Mouse (Mus musculus) left cerebral cortex, postnatal 10 days (tissue): ENCODE measurements around the gene Gm9736. TPM values are rescaled to one million over a fixed set of nuclear protein-coding genes. Genes with fewer than 3 reads are reported as not detected.
"Not testable (repeated sequence)": the region's sequence is repeated elsewhere in the genome, so short reads cannot be mapped to it uniquely, and the experiment has no call there.

Experiments used
- DNase-seq, 2 experiments: peaks; one replicate each; pipeline ENCODE4 v3.0.0; 2021 to 2022; ENCODE audit warnings: low spot score in 2 of 2, mixed read lengths in 1 of 2; ENCODE audit errors: extremely low spot score in 1 of 2
- intact Hi-C: fragments of 180-260 bp; cut with DNase I; formaldehyde crosslinking; loops from one replicate; pipeline ENCODE4 v1.15.1; 2025
- total RNA-seq, 2 experiments: library from RNA; stranded (reverse); gene quantifications; 2 replicates each; pipeline ENCODE4 v1.2.3; 2021

Gene Gm9736
- total RNA-seq, 2 experiments from 2014 or later: not detected

DNA sequence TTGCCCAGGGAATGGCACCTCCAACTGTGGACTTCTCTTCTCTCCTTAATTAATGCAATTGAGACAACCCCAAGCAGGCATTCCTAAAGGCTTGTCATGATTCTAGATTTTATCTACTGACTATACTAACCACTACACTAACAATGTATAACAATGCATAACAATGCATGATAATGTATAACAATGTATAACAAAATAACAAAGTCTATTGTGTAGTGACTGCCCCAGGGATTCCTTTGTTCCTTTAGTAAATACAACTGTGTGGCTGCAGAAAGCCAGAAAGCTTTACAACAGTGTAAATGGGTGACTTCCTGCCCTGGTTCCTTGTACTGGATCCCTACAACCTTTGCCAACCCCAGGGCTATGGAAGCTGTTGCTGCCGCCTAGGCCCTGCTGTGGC is 15.2 kb downstream of the Gm9736 start:
- DNase-seq: no peak
- intact Hi-C loops: no loop called here

DNA sequence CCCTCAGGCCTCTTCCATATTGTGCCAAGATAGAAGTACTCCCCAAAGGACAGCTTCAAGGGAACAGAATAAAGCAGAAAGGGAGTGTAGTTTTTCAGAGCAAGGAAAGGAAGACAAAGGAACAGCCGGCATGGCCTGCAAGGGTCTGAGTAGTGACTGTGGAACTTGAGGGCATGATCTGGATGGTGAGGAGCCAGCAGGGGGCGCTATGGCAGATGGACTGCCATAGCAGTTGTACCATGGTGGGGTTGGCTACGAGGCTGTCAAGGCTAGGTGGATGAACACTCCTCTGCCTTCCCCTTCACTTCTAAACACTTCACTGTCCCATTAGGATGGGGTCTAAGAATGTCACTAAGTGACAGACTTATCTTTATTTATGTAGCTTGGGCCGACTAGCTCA is 21.9 kb downstream of the Gm9736 start:
- intact Hi-C loops: no loop called here

DNA sequence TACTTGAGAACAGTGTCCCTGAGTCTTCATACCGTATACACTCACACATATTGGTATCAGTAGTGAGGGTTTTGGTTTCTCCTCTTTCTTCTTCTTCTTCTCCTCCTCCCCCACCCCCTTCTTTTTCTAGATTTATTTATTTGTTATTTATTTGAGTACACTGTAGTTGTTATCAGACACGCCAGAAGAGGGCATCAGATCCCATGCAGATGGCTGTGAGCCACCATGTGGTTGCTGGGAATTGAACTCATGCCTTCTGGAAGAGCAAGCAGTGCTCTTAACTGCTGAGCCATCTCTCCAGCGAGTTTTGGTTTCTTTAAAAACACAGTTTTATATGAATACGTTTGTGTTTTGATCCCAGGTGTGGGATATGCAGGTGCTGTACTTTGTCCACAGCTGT is 22.9 kb downstream of the Gm9736 start:
- no peak for DNase-seq
- intact Hi-C loops: no loop called here

More for the DNA sequence above, 21.9 kb downstream of the Gm9736 start:
- DNase-seq: no peak

DNA sequence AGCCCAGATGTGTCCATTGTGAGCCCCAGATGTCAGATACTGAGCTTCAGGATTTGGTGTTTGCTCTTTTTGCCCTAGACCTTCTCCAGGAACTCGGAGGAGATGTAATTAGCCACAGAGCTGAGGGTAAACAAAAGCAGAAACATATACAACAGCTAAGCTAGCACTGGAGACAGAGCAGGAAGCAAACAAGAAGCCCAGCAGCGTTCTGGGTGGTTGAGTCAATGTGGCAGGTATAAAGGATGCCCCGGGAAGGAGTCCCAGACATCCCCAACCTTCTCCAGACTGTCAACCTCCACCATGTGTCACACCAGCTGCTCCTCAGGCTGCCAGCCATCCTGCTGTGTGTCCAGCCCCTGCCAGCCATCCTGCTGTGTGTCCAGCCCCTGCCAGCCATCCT is 25.0 kb downstream of the Gm9736 start, which contains the start of gene Gm10100:
Gene Gm10100, plus strand, starts transcription at position 301 of the 400 bp plus-strand sequence.
- intact Hi-C loops: no loop called here
- DNase-seq: no peak

DNA sequence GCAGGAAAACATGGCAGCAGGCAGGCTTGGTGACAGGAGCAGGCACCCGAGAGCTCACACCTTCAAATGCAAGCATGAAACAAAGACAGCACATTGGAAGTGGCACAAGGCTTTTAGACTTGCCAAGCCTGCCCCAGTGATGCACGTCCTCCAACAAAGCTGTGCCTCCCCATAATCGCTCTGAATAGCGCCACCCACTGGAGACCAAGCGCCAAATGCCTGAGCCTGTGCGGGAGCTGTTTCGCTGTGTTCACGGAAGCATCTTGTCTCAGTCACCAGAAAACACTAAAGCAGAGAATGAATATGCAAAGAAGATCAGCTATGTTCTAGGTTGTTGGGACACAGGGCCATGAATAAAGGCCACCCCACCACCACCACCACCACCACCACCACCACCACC is 26.3 kb downstream of the Gm9736 start:
- DNase-seq: no peak

DNA sequence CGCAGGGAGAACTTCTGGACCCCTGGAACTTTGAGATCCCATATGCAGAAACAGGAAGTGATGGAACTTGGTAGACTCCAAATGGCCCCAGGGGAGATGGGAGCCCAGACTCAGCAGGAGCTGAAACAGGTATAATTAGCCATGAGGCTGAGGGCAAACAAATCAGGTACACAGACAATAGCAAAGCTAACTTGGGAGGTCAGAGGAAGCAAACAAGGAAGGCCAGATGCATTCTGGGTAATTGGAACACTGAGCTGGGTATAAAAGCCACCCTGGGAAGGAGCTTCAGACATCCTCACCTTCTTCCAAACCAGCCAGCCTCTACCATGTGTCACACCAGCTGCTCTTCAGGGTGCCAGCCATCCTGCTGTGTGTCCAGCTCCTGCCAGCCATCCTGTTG is 30.9 kb downstream of the Gm9736 start, which contains the start of gene Krtap12-1:
Gene Krtap12-1, plus strand, starts transcription at position 301 of the 400 bp plus-strand sequence.
- intact Hi-C loops, DNase-seq: not testable (repeated sequence)

More for the DNA sequence above, 26.3 kb downstream of the Gm9736 start:
- intact Hi-C loops: no loop called here

DNA sequence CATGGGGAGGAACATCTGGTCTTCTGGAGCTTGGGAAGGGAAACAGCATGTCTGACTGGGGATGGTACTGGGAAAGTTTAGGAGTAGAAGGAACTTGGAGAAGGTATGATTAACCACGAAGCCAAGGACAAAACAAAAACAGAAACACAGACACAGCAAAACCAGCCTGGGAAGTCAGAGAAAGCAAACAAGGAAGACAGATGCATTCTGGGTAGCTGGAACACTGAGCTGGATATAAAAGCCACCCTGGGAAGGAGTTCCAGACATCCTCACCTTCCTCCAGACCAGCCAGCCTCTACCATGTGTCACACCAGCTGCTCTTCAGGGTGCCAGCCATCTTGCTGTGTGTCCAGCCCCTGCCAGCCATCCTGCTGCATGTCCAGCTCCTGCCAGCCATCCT is 35.6 kb downstream of the Gm9736 start, which contains the start of gene Gm10142:
Gene Gm10142, plus strand, starts transcription at position 301 of the 400 bp plus-strand sequence.
- DNase-seq: no peak
- intact Hi-C loops: no loop called here

DNA sequence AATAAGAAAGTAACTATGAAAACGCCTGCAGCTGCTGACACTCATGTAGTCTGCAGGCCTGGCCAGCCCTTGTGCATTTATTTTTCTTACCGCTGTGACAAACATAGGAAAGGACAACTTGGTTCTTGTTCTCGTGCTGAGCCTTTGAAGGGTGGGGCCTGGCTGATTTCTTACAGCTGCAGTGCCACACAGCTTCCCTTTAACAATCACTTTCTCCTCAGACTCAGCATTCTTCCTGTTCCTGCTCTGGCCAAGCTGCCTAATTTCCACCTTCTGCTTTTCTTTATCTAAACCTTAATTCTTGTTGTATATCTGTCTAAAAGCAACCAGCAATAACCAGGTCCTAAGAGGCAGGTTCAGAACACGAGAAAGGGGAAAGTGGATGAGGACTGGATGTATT is 37.4 kb downstream of the Gm9736 start:
- no peak for DNase-seq
- intact Hi-C loops: no loop called here

DNA sequence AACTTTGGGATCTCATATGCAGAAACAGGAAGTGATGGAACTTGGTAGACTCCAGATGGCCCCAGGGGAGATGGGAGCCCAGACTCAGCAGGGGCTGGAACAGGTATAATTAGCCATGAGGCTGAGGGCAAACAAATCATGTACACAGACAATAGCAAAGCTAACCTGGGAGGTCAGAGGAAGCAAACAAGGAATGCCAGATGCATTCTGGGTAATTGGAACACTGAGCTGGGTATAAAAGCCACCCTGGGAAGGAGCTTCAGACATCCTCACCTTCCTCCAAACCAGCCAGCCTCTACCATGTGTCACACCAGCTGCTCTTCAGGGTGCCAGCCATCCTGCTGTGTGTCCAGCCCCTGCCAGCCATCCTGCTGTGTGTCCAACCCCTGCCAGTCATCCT is 40.0 kb downstream of the Gm9736 start, which contains the start of gene Gm10024:
Gene Gm10024, plus strand, starts transcription at position 301 of the 400 bp plus-strand sequence.
- DNase-seq, intact Hi-C loops: not testable (repeated sequence)

DNA sequence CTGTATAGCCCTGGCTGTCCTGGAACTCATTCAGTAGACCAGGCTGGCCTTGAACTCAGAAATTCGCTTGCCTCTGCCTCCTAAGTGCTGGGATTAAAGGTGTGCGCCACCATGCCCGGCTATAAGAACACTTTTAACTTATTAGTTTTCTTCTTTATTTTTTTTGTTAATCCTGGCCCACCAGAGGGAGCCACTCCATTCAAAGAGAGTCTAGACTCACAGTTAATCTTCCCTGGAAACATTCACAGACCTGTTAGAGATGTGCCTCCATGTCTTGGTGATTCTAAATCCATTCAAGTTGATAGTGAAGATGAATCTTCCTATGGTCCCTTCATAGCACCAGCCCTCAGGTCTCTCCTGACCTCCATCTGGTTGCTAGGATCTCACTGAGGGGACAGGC is 41.3 kb downstream of the Gm9736 start:
- intact Hi-C loops: no loop called here
- DNase-seq: no peak

DNA sequence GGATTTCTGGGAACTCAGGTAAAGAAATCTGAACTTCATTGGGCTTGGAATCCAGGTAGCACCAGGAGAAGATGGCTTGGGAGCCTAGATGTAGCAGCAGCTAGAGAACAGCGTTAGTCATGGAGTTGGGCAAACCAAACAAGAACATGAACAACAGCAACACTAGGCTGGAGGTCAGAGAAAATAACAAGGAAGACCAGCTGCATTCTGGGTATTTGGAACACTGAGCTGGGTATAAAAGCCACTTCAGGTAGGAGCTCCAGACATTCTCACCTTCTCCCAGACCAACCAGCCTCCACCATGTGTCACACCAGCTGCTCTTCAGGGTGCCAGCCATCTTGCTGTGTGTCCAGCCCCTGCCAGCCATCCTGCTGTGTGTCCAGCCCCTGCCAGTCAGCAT is 44.8 kb downstream of the Gm9736 start, which contains the start of gene Gm10272:
Gene Gm10272, plus strand, starts transcription at position 301 of the 400 bp plus-strand sequence.
- intact Hi-C loops: no loop called here
- no peak for DNase-seq

Other genes starting within 250 kb of the Gm9736 start
- 10 to 100 TPM; 31.2 to 32.0 TPM for gene Fam207a, start 235.6 kb downstream of the Gm9736 start, total RNA-seq
- 1 to 10 TPM; 2.0 to 2.4 TPM for gene Itgb2, start 221.1 kb downstream of the Gm9736 start, total RNA-seq
- gene Pttg1ip, start 169.6 kb downstream of the Gm9736 start, total RNA-seq: 10 to 100 TPM; 59.2 to 66.9 TPM
- 100 to 1,000 TPM; 142 to 154 TPM for gene Sumo3, start 145.3 kb downstream of the Gm9736 start, total RNA-seq
- gene Gm49325, start 145.2 kb downstream of the Gm9736 start, total RNA-seq: 10 to 100 TPM; 18.5 to 22.8 TPM
- 10 to 100 TPM; 32.6 to 39.9 TPM for gene Ube2g2, start 129.1 kb downstream of the Gm9736 start, total RNA-seq
- gene Tspear, start 64.8 kb downstream of the Gm9736 start, total RNA-seq: under 1 TPM in 1 of 2 experiments, not detected in 1; 0.18 TPM
- not detected for gene Gm19402, start 60.6 kb downstream of the Gm9736 start, total RNA-seq
- gene Gm9508, start 54.1 kb downstream of the Gm9736 start, total RNA-seq: not detected
- gene Gm10272, start 44.7 kb downstream of the Gm9736 start, total RNA-seq: not detected
- gene Gm10024, start 39.9 kb downstream of the Gm9736 start, total RNA-seq: not detected
- not detected for gene Gm10142, start 35.5 kb downstream of the Gm9736 start, total RNA-seq
- gene Krtap12-1, start 30.8 kb downstream of the Gm9736 start, total RNA-seq: not detected
- gene Gm10100, start 24.9 kb downstream of the Gm9736 start, total RNA-seq: not detected
- gene Gm18596, start 8.7 kb downstream of the Gm9736 start, total RNA-seq: not detected
- not detected for gene Gm3233, start 8.3 kb upstream of the Gm9736 start, total RNA-seq
- gene Gm3238, start 20.0 kb upstream of the Gm9736 start, total RNA-seq: not detected
- not detected for gene Gm7138, start 25.6 kb upstream of the Gm9736 start, total RNA-seq
- gene Gm3250, start 31.2 kb upstream of the Gm9736 start, total RNA-seq: not detected
- gene Gm7137, start 36.8 kb upstream of the Gm9736 start, total RNA-seq: not detected
- not detected for gene Gm9639, start 43.7 kb upstream of the Gm9736 start, total RNA-seq
- gene Gm19668, start 47.8 kb upstream of the Gm9736 start, total RNA-seq: not detected
- not detected for gene Gm9507, start 60.5 kb upstream of the Gm9736 start, total RNA-seq
- gene Gm2696, start 63.3 kb upstream of the Gm9736 start, total RNA-seq: not detected
- gene Krtap10-4, start 75.7 kb upstream of the Gm9736 start, total RNA-seq: not detected
- gene Krtap10-10, start 84.6 kb upstream of the Gm9736 start, total RNA-seq: not detected
- gene Gm36176, start 95.4 kb upstream of the Gm9736 start, total RNA-seq: not detected
- not detected for gene Gm10318, start 101.5 kb upstream of the Gm9736 start, total RNA-seq
- not detected for gene Gm3285, start 110.6 kb upstream of the Gm9736 start, total RNA-seq
- gene Lrrc3, start 151.2 kb upstream of the Gm9736 start, total RNA-seq: 10 to 100 TPM; 31.7 to 33.5 TPM
- 10 to 100 TPM; 27.4 to 29.6 TPM for gene Trpm2, start 219.2 kb upstream of the Gm9736 start, total RNA-seq
- 10 to 100 TPM; 31.9 to 37.4 TPM for gene 1810043G02Rik, start 227.2 kb upstream of the Gm9736 start, total RNA-seq